Mouse (Mus musculus) embryonic fibroblast, embryonic 13.5 days (primary cell): ENCODE results near the gene Rapgef5.

Experiments used
- CTCF ChIP-seq: IDR thresholded peaks from 2 replicates; pipeline ENCODE4 v1.5.1; 2011; ENCODE audit warnings: mild to moderate bottlenecking, control low read depth, low read length, moderate library complexity, borderline replicate concordance; ENCODE audit not compliant: insufficient read depth
- POLR2A ChIP-seq: IDR thresholded peaks from 2 replicates; pipeline ENCODE4 v1.6.1; 2011; ENCODE audit warnings: low read depth, mild to moderate bottlenecking, control low read depth, low read length, moderate library complexity

DNA sequence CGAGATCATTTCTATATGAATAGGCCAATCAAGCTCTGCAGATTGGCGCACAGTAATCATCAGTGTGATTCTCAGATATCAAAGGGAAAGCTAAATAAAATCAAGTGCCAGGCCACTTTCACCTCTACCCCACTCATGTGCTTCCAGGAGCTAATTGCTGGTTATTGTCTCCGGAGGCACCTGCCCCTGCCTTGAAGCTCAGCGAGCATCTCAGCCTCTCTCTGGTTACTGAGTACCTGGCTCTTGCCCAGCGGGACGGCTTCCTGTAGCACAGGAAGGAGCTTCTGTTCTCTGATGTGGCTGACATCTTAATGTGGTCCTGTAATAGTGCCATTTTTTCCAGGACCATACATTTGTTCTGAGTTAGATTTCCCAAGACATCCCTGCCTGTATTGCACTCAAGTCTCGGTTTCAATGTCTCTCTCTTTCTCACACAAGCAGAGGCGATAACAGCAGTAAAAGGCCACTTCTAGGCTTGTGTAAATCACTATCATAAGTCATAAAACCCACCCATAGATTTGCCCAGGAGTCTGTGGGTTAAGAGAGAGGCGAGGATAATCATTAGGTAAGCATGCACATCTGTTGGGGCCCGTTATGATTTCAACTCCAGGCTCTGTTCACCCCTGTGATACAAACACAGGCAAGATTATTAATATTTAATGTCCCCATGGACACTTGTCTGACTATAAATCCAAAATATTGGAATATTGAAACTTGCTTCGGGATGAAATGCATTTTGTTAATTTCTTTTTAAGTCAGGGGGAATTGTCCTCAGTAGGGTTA lies 2.9 kb upstream of the Rapgef5 start:
- TF ChIP-seq CTCF (no peak), POLR2A (no peak)
